Mouse (Mus musculus) E14TG2a.4 (cell line): ENCODE results near the gene Acss2.

Source experiments
- CTCF ChIP-seq: conservative IDR thresholded peaks from 2 replicates; pipeline ENCODE4 v1.5.1; 2014; ENCODE audit warnings: low read length
- NANOG ChIP-seq: IDR thresholded peaks from 2 replicates; pipeline ENCODE4 v1.6.1; 2014; ENCODE audit warnings: borderline replicate concordance, low read length, mixed read lengths
- POU5F1 ChIP-seq: IDR thresholded peaks from 2 replicates; pipeline ENCODE4 v1.6.1; 2014; ENCODE audit warnings: low read length, borderline replicate concordance

- TF ChIP-seq CTCF (no peak), NANOG (no peak), POU5F1 (no peak)
These were observed 116.8 kb downstream of the Acss2 start for GRCm38 (mm10) chr2:155634562-155634961.
